Mouse (Mus musculus): ENCODE measurements at regions not wholly inside any gene's neighbourhood (a gene's known extent, or its start where the extent isn't known, plus 50 kb on each side); places are given as distances from the start of the nearest gene placed in this dataset.

- Histone ChIP-seq H3K9me3 (replicated peaks; ENCODE audit: insufficient read depth, low read length) (no peaks in the 10 kb centered on the region), H3K79me2 (ENCODE audit: control insufficient read depth, insufficient read depth, low read length, poor library complexity) (no peaks in the 10 kb centered on the region), H3K9ac (ENCODE audit: control insufficient read depth, low read depth, low read length, poor library complexity, severe bottlenecking) (no peak overlapping the region), H3K4me3 (ENCODE audit: control insufficient read depth in 1 of 2, insufficient read depth in 1 of 2, low read depth in 2 of 2, low read length in 2 of 2) (no peak overlapping the region), H3K36me3 (ENCODE audit: control insufficient read depth in 1 of 2, insufficient read depth in 2 of 2, low read length in 2 of 2) (no peaks in the 10 kb centered on the region), H3K27ac (ENCODE audit: control insufficient read depth, low read depth, low read length) (no peak overlapping the region), H3K27me3 (ENCODE audit: control insufficient read depth in 1 of 2, insufficient read depth in 2 of 2, low read length in 2 of 2) (no peaks in the 10 kb centered on the region), H3K4me1 (ENCODE audit: control insufficient read depth in 1 of 2, insufficient read depth in 2 of 2, low read length in 2 of 2) (peaks cover 0 to 2% of the 10 kb centered on the region in 2 experiments; a peak in 1 of 4 replicates)
- DNase-seq (ENCODE audit: low read depth, low spot score), result no peak
- TF ChIP-seq HCFC1 (IDR thresholded peaks at IDR 0.05; ENCODE audit: low read depth, low read length) (no peak), MYB (IDR thresholded peaks at IDR 0.05; ENCODE audit: low read depth, low read length) (no peak), CTCF (IDR thresholded peaks at IDR 0.05 in 2 of 3, conservative IDR thresholded peaks at IDR 0.05 in 1 of 3; ENCODE audit: control insufficient read depth in 1 of 3, insufficient read depth in 1 of 3, low read depth in 2 of 3, low read length in 3 of 3, poor library complexity in 1 of 3, severe bottlenecking in 1 of 3) (no peak), MAFK (IDR thresholded peaks at IDR 0.05; ENCODE audit: borderline replicate concordance, low read depth, low read length) (no peak), ZC3H11A (IDR thresholded peaks at IDR 0.05; ENCODE audit: low read depth, low read length) (no peak), GATA1 (IDR thresholded peaks at IDR 0.05; ENCODE audit: low read depth, low read length) (no peak), NELFE (IDR thresholded peaks at IDR 0.05; ENCODE audit: low read depth, low read length) (no peak), ELF1 (IDR thresholded peaks at IDR 0.05; ENCODE audit: low read depth, low read length) (no peak), ETS1 (IDR thresholded peaks at IDR 0.05; ENCODE audit: low read depth, low read length) (no peak)
These were observed 169.2 kb upstream of the Klf3 start for GRCm38 (mm10) chr5:64634008-64634407.

GRCm38 (mm10) chr5:64634721-64635120 is 168.5 kb upstream of the Klf3 start:
- Histone ChIP-seq H3K9me3 (replicated peaks; ENCODE audit: insufficient read depth, low read length) (no peaks in the 10 kb centered on the region), H3K79me2 (ENCODE audit: control insufficient read depth, insufficient read depth, low read length, poor library complexity) (no peaks in the 10 kb centered on the region), H3K36me3 (ENCODE audit: control insufficient read depth in 1 of 2, insufficient read depth in 2 of 2, low read length in 2 of 2) (no peaks in the 10 kb centered on the region), H3K4me3 (ENCODE audit: control insufficient read depth in 1 of 2, insufficient read depth in 1 of 2, low read depth in 2 of 2, low read length in 2 of 2) (no peak overlapping the region), H3K27ac (ENCODE audit: control insufficient read depth, low read depth, low read length) (no peak overlapping the region), H3K27me3 (ENCODE audit: control insufficient read depth in 1 of 2, insufficient read depth in 2 of 2, low read length in 2 of 2) (no peaks in the 10 kb centered on the region), H3K9ac (ENCODE audit: control insufficient read depth, low read depth, low read length, poor library complexity, severe bottlenecking) (no peak overlapping the region), H3K4me1 (ENCODE audit: control insufficient read depth in 1 of 2, insufficient read depth in 2 of 2, low read length in 2 of 2) (peaks cover 0 to 2% of the 10 kb centered on the region in 2 experiments; a peak in 1 of 4 replicates)
- no peak for DNase-seq (ENCODE audit: low read depth, low spot score)
- TF ChIP-seq GABPA (IDR thresholded peaks at IDR 0.05; ENCODE audit: low read depth, low read length) (no peak), ZNF384 (IDR thresholded peaks at IDR 0.05; ENCODE audit: low read depth, low read length) (no peak), POLR2AphosphoS5 (IDR thresholded peaks at IDR 0.05; ENCODE audit: borderline replicate concordance, low read depth, low read length) (no peak), ELF1 (IDR thresholded peaks at IDR 0.05; ENCODE audit: low read depth, low read length) (no peak), SMC3 (IDR thresholded peaks at IDR 0.05; ENCODE audit: low read depth, low read length) (no peak), CHD1 (IDR thresholded peaks at IDR 0.05; ENCODE audit: low read depth, low read length) (no peak), MYC (IDR thresholded peaks at IDR 0.05; ENCODE audit: low read depth, low read length) (no peak), MAZ (IDR thresholded peaks at IDR 0.05; ENCODE audit: low read depth, low read length) (no peak), KAT2A (conservative IDR thresholded peaks at IDR 0.05; ENCODE audit: low read depth, low read length) (no peak), EP300 (IDR thresholded peaks at IDR 0.05; ENCODE audit: low read depth in 1 of 2, low read length in 2 of 2) (no peak), MAX (IDR thresholded peaks at IDR 0.05; ENCODE audit: low read length) (no peak), TBP (IDR thresholded peaks at IDR 0.05; ENCODE audit: low read depth, low read length) (no peak), TAL1 (IDR thresholded peaks at IDR 0.05; ENCODE audit: low read length) (no peak), SIN3A (IDR thresholded peaks at IDR 0.05; ENCODE audit: low read length) (no peak), NRF1 (IDR thresholded peaks at IDR 0.05; ENCODE audit: insufficient read depth, low read depth, low read length, poor library complexity, severe bottlenecking) (no peak), HCFC1 (IDR thresholded peaks at IDR 0.05; ENCODE audit: low read depth, low read length) (no peak), POLR2A (IDR thresholded peaks at IDR 0.05; ENCODE audit: control insufficient read depth in 1 of 2, insufficient read depth in 1 of 2, low read depth in 1 of 2, low read length in 2 of 2, poor library complexity in 1 of 2) (no peak), MYB (IDR thresholded peaks at IDR 0.05; ENCODE audit: low read depth, low read length) (no peak), NELFE (IDR thresholded peaks at IDR 0.05; ENCODE audit: low read depth, low read length) (no peak)

Measured in MEL (cell line).